Mouse (Mus musculus): ENCODE measurements at regions not wholly inside any gene's neighbourhood (a gene's known extent, or its start where the extent isn't known, plus 50 kb on each side); places are given as distances from the start of the nearest gene placed in this dataset.
"Not testable (repeated sequence)": the region's sequence is repeated elsewhere in the genome, so short reads cannot be mapped to it uniquely, and the experiment has no call there.

GRCm38 (mm10) chr1:14109190-14109482 lies 1984.0 kb downstream of the 4930444P10Rik start:
- no peak for DNase-seq (ENCODE audit: low read depth, low spot score)
- Histone ChIP-seq H3K4me1 (ENCODE audit: control insufficient read depth in 2 of 2, insufficient read depth in 2 of 2, low read length in 2 of 2, poor library complexity in 1 of 2) (no peaks in the 10 kb centered on the region), H3K9me3 (ENCODE audit: control insufficient read depth, insufficient read depth, low read depth, low read length) (no peaks in the 10 kb centered on the region), H3K9ac (ENCODE audit: insufficient read depth, low read depth, low read length, poor library complexity, severe bottlenecking) (no peak overlapping the region), H3K27ac (ENCODE audit: insufficient read depth, low read depth, low read length, poor library complexity, severe bottlenecking) (no peak overlapping the region), H3K36me3 (ENCODE audit: control insufficient read depth, insufficient read depth, low read length, poor library complexity, severe bottlenecking) (no peaks in the 10 kb centered on the region), H3K4me3 (ENCODE audit: insufficient read depth in 1 of 2, low read depth in 1 of 2, low read length in 2 of 2, poor library complexity in 1 of 2, severe bottlenecking in 1 of 2) (no peak overlapping the region)
- TF ChIP-seq ZC3H11A (IDR thresholded peaks at IDR 0.05; ENCODE audit: borderline replicate concordance, low read depth, low read length) (no peak), CHD2 (IDR thresholded peaks at IDR 0.05; ENCODE audit: low read depth, low read length) (no peak), HCFC1 (IDR thresholded peaks at IDR 0.05; ENCODE audit: borderline replicate concordance, insufficient read depth, low read length) (no peak), MAFK (IDR thresholded peaks at IDR 0.05; ENCODE audit: insufficient read depth, low read depth, low read length) (no peak), ZNF384 (IDR thresholded peaks at IDR 0.05; ENCODE audit: low read depth, low read length) (no peak)
- in situ Hi-C loops (cut with MboI; ENCODE audit: low sequenced_read_pairs in 2 of 2, unreplicated experiment in 2 of 2) = no loop called here

GRCm38 (mm10) chr1:14108450-14109189 lies 1984.5 kb downstream of the 4930444P10Rik start:
- no peaks in the 10 kb centered on the region for H3K9me3 ChIP-seq (ENCODE audit: control insufficient read depth, insufficient read depth, low read depth, low read length)
- no peak overlapping the region for H3K9ac ChIP-seq (ENCODE audit: insufficient read depth, low read depth, low read length, poor library complexity, severe bottlenecking)
- no peak overlapping the region for H3K4me3 ChIP-seq (ENCODE audit: insufficient read depth in 1 of 2, low read depth in 1 of 2, low read length in 2 of 2, poor library complexity in 1 of 2, severe bottlenecking in 1 of 2)
- H3K36me3 ChIP-seq (ENCODE audit: control insufficient read depth, insufficient read depth, low read length, poor library complexity, severe bottlenecking) = no peaks in the 10 kb centered on the region
- no peak for TF ChIP-seq HCFC1 (IDR thresholded peaks at IDR 0.05; ENCODE audit: borderline replicate concordance, insufficient read depth, low read length)
- in situ Hi-C loops (cut with MboI; ENCODE audit: low sequenced_read_pairs in 2 of 2, unreplicated experiment in 2 of 2) = no loop called here
- no peak overlapping the region for H3K27ac ChIP-seq (ENCODE audit: insufficient read depth, low read depth, low read length, poor library complexity, severe bottlenecking)
- DNase-seq (ENCODE audit: low read depth, low spot score) = no peak
- H3K4me1 ChIP-seq (ENCODE audit: control insufficient read depth in 2 of 2, insufficient read depth in 2 of 2, low read length in 2 of 2, poor library complexity in 1 of 2) = no peaks in the 10 kb centered on the region

- H3K36me3 ChIP-seq (ENCODE audit: control insufficient read depth, insufficient read depth, low read length, poor library complexity, severe bottlenecking); DNase-seq (ENCODE audit: low read depth, low spot score); H3K9ac ChIP-seq (ENCODE audit: insufficient read depth, low read depth, low read length, poor library complexity, severe bottlenecking); H3K9me3 ChIP-seq (ENCODE audit: control insufficient read depth, insufficient read depth, low read depth, low read length); H3K4me1 ChIP-seq (ENCODE audit: control insufficient read depth in 2 of 2, insufficient read depth in 2 of 2, low read length in 2 of 2, poor library complexity in 1 of 2); in situ Hi-C loops (cut with MboI; ENCODE audit: low sequenced_read_pairs in 2 of 2, unreplicated experiment in 2 of 2); H3K4me3 ChIP-seq (ENCODE audit: insufficient read depth in 1 of 2, low read depth in 1 of 2, low read length in 2 of 2, poor library complexity in 1 of 2, severe bottlenecking in 1 of 2); H3K27ac ChIP-seq (ENCODE audit: insufficient read depth, low read depth, low read length, poor library complexity, severe bottlenecking): not testable (repeated sequence)
These were observed 1987.6 kb downstream of the 4930444P10Rik start for GRCm38 (mm10) chr1:14105521-14105920.

GRCm38 (mm10) chr1:14104529-14104928 lies 1988.6 kb downstream of the 4930444P10Rik start:
- Histone ChIP-seq H3K9me3 (ENCODE audit: control insufficient read depth, insufficient read depth, low read depth, low read length) (no peaks in the 10 kb centered on the region), H3K9ac (ENCODE audit: insufficient read depth, low read depth, low read length, poor library complexity, severe bottlenecking) (no peak overlapping the region), H3K4me3 (ENCODE audit: insufficient read depth in 1 of 2, low read depth in 1 of 2, low read length in 2 of 2, poor library complexity in 1 of 2, severe bottlenecking in 1 of 2) (no peak overlapping the region), H3K4me1 (ENCODE audit: control insufficient read depth in 2 of 2, insufficient read depth in 2 of 2, low read length in 2 of 2, poor library complexity in 1 of 2) (no peaks in the 10 kb centered on the region), H3K27ac (ENCODE audit: insufficient read depth, low read depth, low read length, poor library complexity, severe bottlenecking) (no peak overlapping the region), H3K36me3 (ENCODE audit: control insufficient read depth, insufficient read depth, low read length, poor library complexity, severe bottlenecking) (no peaks in the 10 kb centered on the region)
- TF ChIP-seq CHD2 (IDR thresholded peaks at IDR 0.05; ENCODE audit: low read depth, low read length) (no peak), MAFK (IDR thresholded peaks at IDR 0.05; ENCODE audit: insufficient read depth, low read depth, low read length) (no peak), ZNF384 (IDR thresholded peaks at IDR 0.05; ENCODE audit: low read depth, low read length) (no peak), HCFC1 (IDR thresholded peaks at IDR 0.05; ENCODE audit: borderline replicate concordance, insufficient read depth, low read length) (no peak), ZC3H11A (IDR thresholded peaks at IDR 0.05; ENCODE audit: borderline replicate concordance, low read depth, low read length) (no peak)
- in situ Hi-C loops (cut with MboI; ENCODE audit: low sequenced_read_pairs in 2 of 2, unreplicated experiment in 2 of 2) = no loop called here
- DNase-seq (ENCODE audit: low read depth, low spot score) = no peak

- Histone ChIP-seq H3K4me3 (ENCODE audit: insufficient read depth in 1 of 2, low read depth in 1 of 2, low read length in 2 of 2, poor library complexity in 1 of 2, severe bottlenecking in 1 of 2) (no peak overlapping the region), H3K9me3 (ENCODE audit: control insufficient read depth, insufficient read depth, low read depth, low read length) (no peaks in the 10 kb centered on the region), H3K4me1 (ENCODE audit: control insufficient read depth in 2 of 2, insufficient read depth in 2 of 2, low read length in 2 of 2, poor library complexity in 1 of 2) (no peaks in the 10 kb centered on the region), H3K9ac (ENCODE audit: insufficient read depth, low read depth, low read length, poor library complexity, severe bottlenecking) (no peak overlapping the region), H3K36me3 (ENCODE audit: control insufficient read depth, insufficient read depth, low read length, poor library complexity, severe bottlenecking) (no peaks in the 10 kb centered on the region), H3K27ac (ENCODE audit: insufficient read depth, low read depth, low read length, poor library complexity, severe bottlenecking) (no peak overlapping the region)
- in situ Hi-C loops (cut with MboI; ENCODE audit: low sequenced_read_pairs in 2 of 2, unreplicated experiment in 2 of 2) = no loop called here
- TF ChIP-seq ZC3H11A (IDR thresholded peaks at IDR 0.05; ENCODE audit: borderline replicate concordance, low read depth, low read length) (no peak), ZNF384 (IDR thresholded peaks at IDR 0.05; ENCODE audit: low read depth, low read length) (no peak), CHD2 (IDR thresholded peaks at IDR 0.05; ENCODE audit: low read depth, low read length) (no peak), MAFK (IDR thresholded peaks at IDR 0.05; ENCODE audit: insufficient read depth, low read depth, low read length) (no peak), HCFC1 (IDR thresholded peaks at IDR 0.05; ENCODE audit: borderline replicate concordance, insufficient read depth, low read length) (no peak)
- no peak for DNase-seq (ENCODE audit: low read depth, low spot score)
These were observed 1994.1 kb downstream of the 4930444P10Rik start for GRCm38 (mm10) chr1:14099031-14099430.

All from ES-E14 (cell line).